Mouse (Mus musculus): ENCODE measurements around the gene Tex38. TPM values are rescaled to one million over a fixed set of nuclear protein-coding genes. Genes with fewer than 3 reads are reported as not detected.

Gene Tex38
- polyA plus RNA-seq, 1 experiment, result not detected

GRCm38 (mm10) chr4:115821431-115821830 lies 40.6 kb upstream of the Tex38 start:
- no peak for TF ChIP-seq CTCF (IDR thresholded peaks at IDR 0.05; ENCODE audit: insufficient read depth, low read depth, low read length)
- no peak for TF ChIP-seq POLR2A (IDR thresholded peaks at IDR 0.05; ENCODE audit: insufficient read depth, low read depth, low read length)
- H3K27ac ChIP-seq (ENCODE audit: insufficient read depth, low read depth, low read length), result no peak overlapping the region
- H3K4me3 ChIP-seq (ENCODE audit: insufficient read depth, low read depth, low read length), result no peak overlapping the region
- no peaks in the 10 kb centered on the region for H3K4me1 ChIP-seq (ENCODE audit: control insufficient read depth, insufficient read depth, low read length)

- H3K27ac ChIP-seq (ENCODE audit: insufficient read depth, low read depth, low read length), result no peak overlapping the region
- H3K4me1 ChIP-seq (ENCODE audit: control insufficient read depth, insufficient read depth, low read length), result no peaks in the 10 kb centered on the region
- H3K4me3 ChIP-seq (ENCODE audit: insufficient read depth, low read depth, low read length), result no peak overlapping the region
- TF ChIP-seq POLR2A (IDR thresholded peaks at IDR 0.05; ENCODE audit: insufficient read depth, low read depth, low read length) (no peak), CTCF (IDR thresholded peaks at IDR 0.05; ENCODE audit: insufficient read depth, low read depth, low read length) (no peak)
- WGBS, result 88% methylated on average over 3 of the region's 3 CpGs
Measured at GRCm38 (mm10) chr4:115820944-115821343, 40.1 kb upstream of the Tex38 start.

- no peak overlapping the region for H3K4me3 ChIP-seq (ENCODE audit: insufficient read depth, low read depth, low read length)
- no peaks in the 10 kb centered on the region for H3K4me1 ChIP-seq (ENCODE audit: control insufficient read depth, insufficient read depth, low read length)
- 93% methylated on average over 3 of the region's 3 CpGs for WGBS
- no peak for TF ChIP-seq CTCF (IDR thresholded peaks at IDR 0.05; ENCODE audit: insufficient read depth, low read depth, low read length)
- no peak for TF ChIP-seq POLR2A (IDR thresholded peaks at IDR 0.05; ENCODE audit: insufficient read depth, low read depth, low read length)
- H3K27ac ChIP-seq (ENCODE audit: insufficient read depth, low read depth, low read length), result no peak overlapping the region
Measured at GRCm38 (mm10) chr4:115820199-115820598, 39.4 kb upstream of the Tex38 start.

- 95% methylated on average over 5 of the region's 5 CpGs for WGBS
- H3K4me1 ChIP-seq (ENCODE audit: control insufficient read depth, insufficient read depth, low read length), result no peaks in the 10 kb centered on the region
- no peak overlapping the region for H3K4me3 ChIP-seq (ENCODE audit: insufficient read depth, low read depth, low read length)
- TF ChIP-seq POLR2A (IDR thresholded peaks at IDR 0.05; ENCODE audit: insufficient read depth, low read depth, low read length) (no peak), CTCF (IDR thresholded peaks at IDR 0.05; ENCODE audit: insufficient read depth, low read depth, low read length) (no peak)
- no peak overlapping the region for H3K27ac ChIP-seq (ENCODE audit: insufficient read depth, low read depth, low read length)
Measured at GRCm38 (mm10) chr4:115815606-115816005, 34.8 kb upstream of the Tex38 start.

- Histone ChIP-seq H3K4me3 (ENCODE audit: insufficient read depth, low read depth, low read length) (no peak overlapping the region), H3K27ac (ENCODE audit: insufficient read depth, low read depth, low read length) (no peak overlapping the region), H3K4me1 (ENCODE audit: control insufficient read depth, insufficient read depth, low read length) (no peaks in the 10 kb centered on the region)
- WGBS, result 80% methylated on average over 4 of the region's 4 CpGs
- TF ChIP-seq CTCF (IDR thresholded peaks at IDR 0.05; ENCODE audit: insufficient read depth, low read depth, low read length), result no peak
Measured at GRCm38 (mm10) chr4:115812326-115812725, 31.5 kb upstream of the Tex38 start.

GRCm38 (mm10) chr4:115799981-115800380 lies 19.2 kb upstream of the Tex38 start:
- no peak overlapping the region for H3K4me3 ChIP-seq (ENCODE audit: insufficient read depth, low read depth, low read length)
- TF ChIP-seq POLR2A (IDR thresholded peaks at IDR 0.05; ENCODE audit: insufficient read depth, low read depth, low read length) (no peak), CTCF (IDR thresholded peaks at IDR 0.05; ENCODE audit: insufficient read depth, low read depth, low read length) (no peak)
- H3K27ac ChIP-seq (ENCODE audit: insufficient read depth, low read depth, low read length), result no peak overlapping the region
- WGBS, result 20% methylated on average over 3 of the region's 3 CpGs
- H3K4me1 ChIP-seq (ENCODE audit: control insufficient read depth, insufficient read depth, low read length), result no peaks in the 10 kb centered on the region

DNA sequence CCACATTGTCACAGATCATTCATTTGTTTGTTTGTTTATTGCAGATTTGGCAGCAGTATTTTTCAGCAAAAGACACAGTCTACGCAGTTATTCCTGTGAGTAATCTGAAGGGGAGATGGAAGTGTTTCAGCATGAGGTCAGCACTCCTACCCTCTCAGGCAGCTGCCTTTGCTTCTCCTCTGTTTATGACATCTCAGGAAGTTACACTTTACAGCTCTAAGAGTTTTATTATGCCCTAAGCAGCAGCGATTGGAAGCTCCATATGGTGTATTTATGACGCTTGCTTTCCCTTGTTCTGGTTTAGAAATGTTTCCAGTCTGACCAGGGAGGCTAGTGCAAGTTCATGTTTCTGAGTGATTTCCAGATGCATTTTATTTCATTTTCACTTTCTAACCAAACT lies 14.5 kb upstream of the Tex38 start:
- no peak overlapping the region for H3K27ac ChIP-seq (ENCODE audit: insufficient read depth, low read depth, low read length)
- TF ChIP-seq CTCF (IDR thresholded peaks at IDR 0.05; ENCODE audit: insufficient read depth, low read depth, low read length) (no peak), POLR2A (IDR thresholded peaks at IDR 0.05; ENCODE audit: insufficient read depth, low read depth, low read length) (no peak)
- WGBS, result 94% methylated on average over 3 of the region's 3 CpGs

GRCm38 (mm10) chr4:115790864-115791263 lies 10.0 kb upstream of the Tex38 start:
- peak overlapping the region; percentile 98; the same call in 1 of the 2 replicates for H3K27ac ChIP-seq (ENCODE audit: insufficient read depth, low read depth, low read length)
- 28% methylated on average over 3 of the region's 3 CpGs for WGBS
- H3K4me3 ChIP-seq (ENCODE audit: insufficient read depth, low read depth, low read length), result no peak overlapping the region
- TF ChIP-seq CTCF (IDR thresholded peaks at IDR 0.05; ENCODE audit: insufficient read depth, low read depth, low read length) (no peak), POLR2A (IDR thresholded peaks at IDR 0.05; ENCODE audit: insufficient read depth, low read depth, low read length) (no peak)
- H3K4me1 ChIP-seq (ENCODE audit: control insufficient read depth, insufficient read depth, low read length), result peaks cover 6% of the 10 kb centered on the region

More for the DNA sequence above, 14.5 kb upstream of the Tex38 start:
- Histone ChIP-seq H3K4me3 (ENCODE audit: insufficient read depth, low read depth, low read length) (no peak overlapping the region), H3K4me1 (ENCODE audit: control insufficient read depth, insufficient read depth, low read length) (peaks cover 3% of the 10 kb centered on the region)

GRCm38 (mm10) chr4:115785511-115786034 lies 4.8 kb upstream of the Tex38 start:
- 45% methylated on average over 7 of the region's 7 CpGs for WGBS
- Histone ChIP-seq H3K4me3 (ENCODE audit: insufficient read depth, low read depth, low read length) (peak overlapping the region; percentile 81), H3K27ac (ENCODE audit: insufficient read depth, low read depth, low read length) (peak overlapping the region; percentile 77), H3K4me1 (ENCODE audit: control insufficient read depth, insufficient read depth, low read length) (peaks cover 8% of the 10 kb centered on the region; the same call in 1 of the 2 replicates)
- TF ChIP-seq CTCF (IDR thresholded peaks at IDR 0.05; ENCODE audit: insufficient read depth, low read depth, low read length) (no peak), POLR2A (IDR thresholded peaks at IDR 0.05; ENCODE audit: insufficient read depth, low read depth, low read length) (no peak)

Data from olfactory bulb, adult 2 months (tissue).